Mouse (Mus musculus) CH12.LX (cell line): ENCODE measurements around the gene Gm5617. TPM values are rescaled to one million over a fixed set of nuclear protein-coding genes. Genes with fewer than 3 reads are reported as not detected.

Experiments
- DNase-seq: peaks from one replicate; pipeline ENCODE4 v3.0.0-alpha.2; 2013; ENCODE audit errors: extremely low read depth
- H3K27ac ChIP-seq: 2 replicates; pipeline ENCODE4 v1.5.1; 2012; ENCODE audit warnings: low read depth, mild to moderate bottlenecking, control low read depth, moderate library complexity; ENCODE audit not compliant: insufficient read depth
- H3K27me3 ChIP-seq: replicated peaks from 2 replicates; pipeline ENCODE3; 2012; ENCODE audit warnings: inconsistent platforms
- H3K36me3 ChIP-seq, 2 experiments: replicated peaks in 1 of 2; 2 replicates each; pipeline versions ENCODE3 to v1.6.1; 2012; ENCODE audit warnings: inconsistent platforms in 1 of 2, low read length in 1 of 2, mild to moderate bottlenecking in 1 of 2, mixed read lengths in 1 of 2, moderate library complexity in 1 of 2; ENCODE audit not compliant: control insufficient read depth in 1 of 2, insufficient read depth in 1 of 2
- H3K4me1 ChIP-seq, 2 experiments: 2 replicates each; pipeline ENCODE4 v1.6.1; 2012; ENCODE audit warnings: inconsistent platforms in 1 of 2, moderate library complexity in 1 of 2; ENCODE audit not compliant: insufficient read depth in 2 of 2, control insufficient read depth in 1 of 2
- H3K4me2 ChIP-seq: 2 replicates; pipeline ENCODE4 v1.6.1; 2012; ENCODE audit warnings: low read depth, mild to moderate bottlenecking, control low read depth; ENCODE audit not compliant: poor library complexity, insufficient read depth, severe bottlenecking
- H3K4me3 ChIP-seq, 3 experiments: fragments of 150-350 bp in 1 of 3; sonication (generic) in 1 of 3; replicated peaks in 1 of 3; 2 replicates each; pipeline versions ENCODE3 to v1.5.1; 2011 to 2012; ENCODE audit warnings: low read depth in 2 of 3, low read length in 2 of 3, mild to moderate bottlenecking in 2 of 3, moderate library complexity in 2 of 3, control low read depth in 1 of 3, improper control_type of control experiment in 1 of 3, inconsistent platforms in 1 of 3, mixed read lengths in 1 of 3; ENCODE audit not compliant: poor library complexity in 1 of 3
- H3K79me2 ChIP-seq: replicated peaks from 2 replicates; pipeline ENCODE4 v1.6.1; 2012; ENCODE audit warnings: mild to moderate bottlenecking, moderate library complexity; ENCODE audit not compliant: control insufficient read depth, poor library complexity, insufficient read depth, severe bottlenecking; ENCODE audit errors: extremely low read depth
- H3K9ac ChIP-seq: 2 replicates; pipeline ENCODE4 v1.6.1; 2012; ENCODE audit warnings: low read depth, mild to moderate bottlenecking, control low read depth, moderate library complexity; ENCODE audit not compliant: insufficient read depth
- H3K9me3 ChIP-seq: replicated peaks from 2 replicates; pipeline ENCODE3; 2012; ENCODE audit warnings: low read length, inconsistent platforms, mixed read lengths
- BHLHE40 ChIP-seq: IDR thresholded peaks from 2 replicates; pipeline ENCODE4 v1.6.1; 2011; ENCODE audit warnings: mild to moderate bottlenecking, low read depth, low read length, improper control_type of control experiment
- CHD2 ChIP-seq: IDR thresholded peaks from 2 replicates; pipeline ENCODE4 v1.6.1; 2011; ENCODE audit warnings: low read length, improper control_type of control experiment
- CTCF ChIP-seq, 2 experiments: IDR thresholded peaks in 1 of 2; conservative IDR thresholded peaks in 1 of 2; 2 replicates each; pipeline ENCODE4 v1.5.1; 2011 to 2012; ENCODE audit warnings: low read depth in 2 of 2, low read length in 2 of 2, improper control_type of control experiment in 1 of 2, inconsistent platforms in 1 of 2, mild to moderate bottlenecking in 1 of 2, moderate library complexity in 1 of 2
- E2F4 ChIP-seq: IDR thresholded peaks from 2 replicates; pipeline ENCODE4 v1.6.1; 2011; ENCODE audit warnings: low read depth, low read length, improper control_type of control experiment; ENCODE audit not compliant: insufficient replicate concordance
- ETS1 ChIP-seq: conservative IDR thresholded peaks from 2 replicates; pipeline ENCODE4 v1.6.1; 2012; ENCODE audit warnings: low read depth, mild to moderate bottlenecking, inconsistent platforms, low read length, improper control_type of control experiment, moderate library complexity
- GABPA ChIP-seq: IDR thresholded peaks from 2 replicates; pipeline ENCODE4 v1.6.1; 2012; ENCODE audit warnings: low read depth, low read length, improper control_type of control experiment, inconsistent platforms; ENCODE audit not compliant: insufficient replicate concordance
- HCFC1 ChIP-seq: IDR thresholded peaks from 2 replicates; pipeline ENCODE4 v1.6.1; 2012; ENCODE audit warnings: low read depth, mild to moderate bottlenecking, inconsistent platforms, low read length, improper control_type of control experiment
- IRF4 ChIP-seq: IDR thresholded peaks from 2 replicates; pipeline ENCODE4 v1.6.1; 2014; ENCODE audit warnings: low read depth, mild to moderate bottlenecking, inconsistent platforms, low read length, improper control_type of control experiment
- JUN ChIP-seq: IDR thresholded peaks from 2 replicates; pipeline ENCODE4 v1.6.1; 2011; ENCODE audit warnings: low read depth, mild to moderate bottlenecking, low read length, improper control_type of control experiment, moderate library complexity; ENCODE audit not compliant: insufficient read depth
- JUND ChIP-seq: conservative IDR thresholded peaks from 2 replicates; pipeline ENCODE4 v1.6.1; 2011; ENCODE audit warnings: low read depth, low read length, improper control_type of control experiment
- MAFK ChIP-seq: IDR thresholded peaks from 2 replicates; pipeline ENCODE4 v1.6.1; 2011; ENCODE audit warnings: low read length, improper control_type of control experiment; ENCODE audit not compliant: insufficient replicate concordance
- MAX ChIP-seq: IDR thresholded peaks from 2 replicates; pipeline ENCODE4 v1.6.1; 2011; ENCODE audit warnings: low read length, improper control_type of control experiment
- MAZ ChIP-seq: IDR thresholded peaks from 2 replicates; pipeline ENCODE4 v1.6.1; 2012; ENCODE audit warnings: low read depth, mild to moderate bottlenecking, inconsistent platforms, low read length, improper control_type of control experiment, moderate library complexity
- MYC ChIP-seq: IDR thresholded peaks from 2 replicates; pipeline ENCODE4 v1.6.1; 2011; ENCODE audit warnings: low read depth, mild to moderate bottlenecking, improper control_type of control experiment, low read length
- NRF1 ChIP-seq: IDR thresholded peaks from 2 replicates; pipeline ENCODE4 v1.6.1; 2014; ENCODE audit warnings: low read depth, mild to moderate bottlenecking, inconsistent platforms, low read length, improper control_type of control experiment, moderate library complexity
- PAX5 ChIP-seq: IDR thresholded peaks from 2 replicates; pipeline ENCODE4 v1.6.1; 2012; ENCODE audit warnings: low read length, inconsistent platforms, mixed read lengths
- POLR2A ChIP-seq: IDR thresholded peaks from 2 replicates; pipeline ENCODE4 v1.6.1; 2011; ENCODE audit warnings: low read depth, mild to moderate bottlenecking, improper control_type of control experiment, low read length
- RAD21 ChIP-seq: IDR thresholded peaks from 2 replicates; pipeline ENCODE4 v1.6.1; 2011; ENCODE audit warnings: low read depth, mild to moderate bottlenecking, low read length, improper control_type of control experiment, moderate library complexity
- TBP ChIP-seq: conservative IDR thresholded peaks from 2 replicates; pipeline ENCODE4 v1.6.1; 2011; ENCODE audit warnings: low read depth, low read length, improper control_type of control experiment
- USF1 ChIP-seq: IDR thresholded peaks from 2 replicates; pipeline ENCODE4 v1.6.1; 2014; ENCODE audit warnings: low read depth, mild to moderate bottlenecking, inconsistent platforms, low read length, improper control_type of control experiment
- ZKSCAN1 ChIP-seq: IDR thresholded peaks from 2 replicates; pipeline ENCODE4 v1.6.1; 2012; ENCODE audit warnings: low read depth, inconsistent platforms, low read length, improper control_type of control experiment, borderline replicate concordance
- dilution Hi-C: fragments of 300-500 bp; cut with MboI; formaldehyde crosslinking; loops from 2 replicates; pipeline ENCODE4 v1.14.3; 2020; ENCODE audit warnings: low sequenced_read_pairs; ENCODE audit not compliant: extremely low pct_unique_long_range_greater_than_20kb, extremely low pct_ligation_motif_present
- in situ Hi-C: fragments of 300-500 bp; cut with MboI; formaldehyde crosslinking; loops from 3 replicates; pipeline ENCODE4 v1.14.3; 2019; ENCODE audit warnings: low sequenced_read_pairs, low pct_ligation_motif_present, low pct_unique_long_range_greater_than_20kb, mixed read lengths
- polyA plus RNA-seq: library from polyadenylated mRNA; unstranded; fragments of >175 nt; gene quantifications from 2 replicates; pipeline ENCODE4 v1.2.1, GENCODE M21; 2012; ENCODE audit warnings: low read depth; ENCODE audit not compliant: insufficient read length
- total RNA-seq, 2 experiments: library from RNA; depleted of rRNA; stranded (reverse); fragments of 300-350 nt in 1 of 2; fragments of >200 nt in 1 of 2; gene quantifications; 2 replicates each; pipeline ENCODE4 v1.2.3; 2012 to 2014

The Gm5617 gene
- total and polyA plus RNA-seq, 3 experiments, result 20.4 to 35.2 (median 20.5) TPM

DNA sequence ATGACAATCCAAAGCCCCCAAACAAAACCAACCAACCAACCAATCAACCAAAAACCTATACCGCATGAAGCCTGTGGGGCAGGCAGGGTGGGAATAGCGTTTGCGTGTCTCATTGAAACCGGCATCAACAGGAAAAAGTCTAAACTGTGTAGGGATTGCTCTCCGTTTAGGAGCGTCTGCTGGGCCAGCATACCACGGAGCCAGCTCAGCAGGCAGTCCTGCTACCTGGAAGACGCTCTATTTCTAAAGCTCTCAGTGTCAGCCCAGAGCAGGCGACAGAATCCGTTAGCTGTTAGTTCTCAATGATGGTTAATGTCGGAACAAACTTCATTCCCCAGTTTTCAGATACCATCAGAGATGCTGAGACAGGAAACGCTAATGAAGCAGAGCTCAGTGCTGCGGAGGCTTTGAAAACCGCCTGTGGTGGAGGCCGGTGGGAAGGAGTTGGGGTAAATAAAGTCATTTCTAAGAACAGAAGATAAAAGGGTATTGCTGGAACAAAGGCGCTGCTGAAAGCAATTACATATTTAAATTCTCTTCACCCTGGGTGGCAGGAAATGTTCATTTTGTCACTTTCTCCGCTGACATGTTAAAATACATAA lies 42.9 kb downstream of the Gm5617 start:
- dilution Hi-C loops (no loop called here), in situ Hi-C loops (no loop called here)
- Histone ChIP-seq H3K4me3 (no peak overlapping the region), H3K27ac (no peak overlapping the region), H3K36me3 (no peaks in the 10 kb centered on the region), H3K9ac (no peak overlapping the region), H3K9me3 (peaks cover 20% of the 10 kb centered on the region), H3K79me2 (no peaks in the 10 kb centered on the region), H3K4me1 (peaks cover under 1 to 4% of the 10 kb centered on the region in 2 experiments), H3K27me3 (no peaks in the 10 kb centered on the region), H3K4me2 (no peak overlapping the region)
- no peak for DNase-seq
- TF ChIP-seq ZKSCAN1 (no peak), HCFC1 (no peak), GABPA (no peak), MAX (no peak), PAX5 (no peak), MYC (no peak)
- TF ChIP-seq, all 38 proteins: peak for 0

DNA sequence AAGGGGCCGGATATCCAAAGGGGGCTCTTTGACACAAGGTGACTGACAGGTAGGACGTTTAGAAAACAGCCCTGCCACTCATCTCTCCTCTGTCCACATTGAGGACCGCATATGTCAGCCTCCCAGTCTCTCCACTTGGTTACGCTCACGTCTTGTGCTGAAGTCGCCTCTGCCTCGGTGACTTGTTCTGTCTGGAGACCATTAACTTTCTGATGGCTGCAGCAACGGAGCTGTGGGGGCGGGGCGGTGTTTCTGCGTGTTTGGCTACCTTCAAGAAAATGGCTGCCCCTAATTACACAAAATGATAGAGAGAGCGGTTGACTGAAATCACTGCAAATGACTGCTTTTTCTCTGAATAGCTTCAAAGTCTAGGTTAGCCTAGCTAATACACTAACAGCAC lies 43.4 kb downstream of the Gm5617 start:
- H3K4me2 ChIP-seq, result no peak overlapping the region
- in situ Hi-C loops (no loop called here), dilution Hi-C loops (no loop called here)
- no peaks in the 10 kb centered on the region for H3K27me3 ChIP-seq
- no peak for DNase-seq
- no peak overlapping the region for H3K4me3 ChIP-seq
- no peak overlapping the region for H3K9ac ChIP-seq
- no peaks in the 10 kb centered on the region for H3K36me3 ChIP-seq
- no peak overlapping the region for H3K27ac ChIP-seq
- no peak for TF ChIP-seq CTCF (conservative IDR thresholded peaks at IDR 0.05 in 1 of 2, IDR thresholded peaks at IDR 0.05 in 1 of 2; ENCODE audit: low read depth in 2 of 2, low read length in 2 of 2)
- TF ChIP-seq PAX5, result no peak
- TF ChIP-seq CHD2, result no peak
- no peak for TF ChIP-seq ZKSCAN1
- TF ChIP-seq TBP, result no peak
- no peak for TF ChIP-seq MAZ
- TF ChIP-seq ETS1, result no peak
- TF ChIP-seq MAFK, result no peak
- no peak for TF ChIP-seq BHLHE40
- no peak for TF ChIP-seq E2F4
- TF ChIP-seq JUND, result no peak
- no peak for TF ChIP-seq RAD21
- no peak for TF ChIP-seq NRF1
- no peak for TF ChIP-seq JUN
- no peak for TF ChIP-seq POLR2A
- TF ChIP-seq IRF4, result no peak
- TF ChIP-seq USF1, result no peak
- no peaks in the 10 kb centered on the region for H3K4me1 ChIP-seq
- no peaks in the 10 kb centered on the region for H3K79me2 ChIP-seq
- peaks cover 20% of the 10 kb centered on the region for H3K9me3 ChIP-seq

Other genes with a start within 250 kb of the Gm5617 start
- 19.5 and 22.1 TPM in 2 replicates for gene Nxpe2, start 142.0 kb upstream of the Gm5617 start, total RNA-seq (2012; rRNA removed)
- 44.3 and 47.7 TPM in 2 replicates for gene Nxpe2, start 142.0 kb upstream of the Gm5617 start, total RNA-seq (2014; rRNA removed)
- 25.4 and 30.5 TPM in 2 replicates for gene Nxpe2, start 142.0 kb upstream of the Gm5617 start, polyA plus RNA-seq
- gene Rexo2, start 14.8 kb upstream of the Gm5617 start, total RNA-seq (2012; rRNA removed), result 120 and 161 TPM in 2 replicates
- 108 and 112 TPM in 2 replicates for gene Rexo2, start 14.8 kb upstream of the Gm5617 start, total RNA-seq (2014; rRNA removed)
- 253 and 296 TPM in 2 replicates for gene Rexo2, start 14.8 kb upstream of the Gm5617 start, polyA plus RNA-seq
- gene Rbm7, start 143 bp upstream of the Gm5617 start, total RNA-seq (2012; rRNA removed), result 73.4 and 80.6 TPM in 2 replicates
- gene Rbm7, start 143 bp upstream of the Gm5617 start, total RNA-seq (2014; rRNA removed), result 220 and 232 TPM in 2 replicates
- gene Rbm7, start 143 bp upstream of the Gm5617 start, polyA plus RNA-seq, result 91.9 and 92.2 TPM in 2 replicates
- gene Nnmt, start 109.7 kb downstream of the Gm5617 start, total RNA-seq (2012; rRNA removed), result not detected in 2 replicates
- gene Nnmt, start 109.7 kb downstream of the Gm5617 start, total RNA-seq (2014; rRNA removed), result not detected in 2 replicates
- not detected in 2 replicates for gene Nnmt, start 109.7 kb downstream of the Gm5617 start, polyA plus RNA-seq